ENCODE assay signal across 8 mouse cellular contexts in the genomic region with DNA sequence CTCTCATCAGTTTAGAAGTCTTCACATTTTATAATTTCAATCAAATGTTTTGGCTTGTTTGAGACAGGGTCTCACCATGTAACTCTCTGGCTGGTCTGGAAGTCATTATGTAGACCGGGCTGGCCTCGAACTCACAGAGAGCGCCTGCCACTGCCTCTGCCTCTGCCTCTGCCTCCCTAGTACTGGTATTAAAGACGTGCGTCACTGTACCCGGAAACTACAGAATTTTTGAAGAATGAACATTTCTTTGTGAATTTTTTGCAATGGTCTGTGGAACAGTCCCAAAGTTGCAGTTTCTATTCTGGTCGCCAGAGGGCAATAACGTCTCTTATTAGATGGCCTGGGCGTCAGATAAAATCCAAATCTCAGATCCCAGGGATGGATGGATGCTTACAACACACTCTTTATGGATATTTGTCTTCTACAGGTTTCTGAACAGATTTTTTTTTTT. TPM values are rescaled to one million over a fixed set of nuclear protein-coding genes. Genes with fewer than 3 reads are reported as not detected.
DNase-seq lines count a peak whose midpoint lies in the region; ATAC-seq lines count a peak whose summit lies in the region.

No protein-coding gene starts in this region.

- H3K9me3 ChIP-seq in embryonic facial prominence, embryonic 12.5 days = no peaks in the 10 kb centered on the region
- no peaks in the 10 kb centered on the region for H3K9me3 ChIP-seq in heart, embryonic 12.5 days (replicated peaks)
- H3K9me3 ChIP-seq in liver, embryonic 13.5 days (replicated peaks) = no peaks in the 10 kb centered on the region
- no peaks in the 10 kb centered on the region for H3K9me3 ChIP-seq in neural tube, embryonic 12.5 days

- peak overlapping the region; percentile 96 for H3K27ac ChIP-seq in embryonic facial prominence, embryonic 12.5 days
- H3K27ac ChIP-seq in heart, embryonic 12.5 days (ENCODE audit: poor library complexity, severe bottlenecking) = peak overlapping the region; percentile 91
- H3K27ac ChIP-seq in liver, embryonic 13.5 days = peak overlapping the region; percentile 86
- no peak overlapping the region for H3K27ac ChIP-seq in neural tube, embryonic 12.5 days

- H3K4me3 ChIP-seq in embryonic facial prominence, embryonic 12.5 days = peak overlapping the region; percentile 78
- peak overlapping the region; percentile 81 for H3K4me3 ChIP-seq in heart, embryonic 12.5 days
- H3K4me3 ChIP-seq in liver, embryonic 13.5 days (replicated peaks) = peak overlapping the region; percentile 73
- H3K4me3 ChIP-seq in neural tube, embryonic 12.5 days = peak overlapping the region; percentile 69

- ATAC-seq in embryonic facial prominence, embryonic 12.5 days (ENCODE audit: insufficient number of reproducible peaks, insufficient read depth, low FRiP score, low TSS enrichment) = no peak
- ATAC-seq in heart, embryonic 12.5 days (ENCODE audit: insufficient number of reproducible peaks, low FRiP score) = no peak
- peak; percentile 1; the same call in 1 of the 2 replicates for ATAC-seq in liver, embryonic 13.5 days (ENCODE audit: low read depth)
- ATAC-seq in neural tube, embryonic 12.5 days (ENCODE audit: low FRiP score, low read depth) = 0 out of 2 replicates have a peak, but pooled peaks have one; percentile 0

- peaks cover 41% of the 10 kb centered on the region for H3K4me1 ChIP-seq in embryonic facial prominence, embryonic 12.5 days
- peaks cover 57% of the 10 kb centered on the region for H3K4me1 ChIP-seq in heart, embryonic 12.5 days (replicated peaks)
- peaks cover 78% of the 10 kb centered on the region for H3K4me1 ChIP-seq in liver, embryonic 13.5 days (replicated peaks)
- H3K4me1 ChIP-seq in neural tube, embryonic 12.5 days = peaks cover 58% of the 10 kb centered on the region

- H3K27me3 ChIP-seq in embryonic facial prominence, embryonic 12.5 days = no peaks in the 10 kb centered on the region
- H3K27me3 ChIP-seq in heart, embryonic 12.5 days (replicated peaks) = no peaks in the 10 kb centered on the region
- peaks cover 18% of the 10 kb centered on the region; the same call in 1 of the 2 replicates for H3K27me3 ChIP-seq in liver, embryonic 13.5 days
- peaks cover 7% of the 10 kb centered on the region; the same call in 1 of the 2 replicates for H3K27me3 ChIP-seq in neural tube, embryonic 12.5 days (replicated peaks)

- H3K9ac ChIP-seq in embryonic facial prominence, embryonic 12.5 days = 0 out of 2 replicates have a peak overlapping the region, but pooled peaks have one; percentile 22
- H3K9ac ChIP-seq in heart, embryonic 12.5 days = peak overlapping the region; percentile 66
- peak overlapping the region; percentile 71 for H3K9ac ChIP-seq in liver, embryonic 13.5 days
- no peak overlapping the region for H3K9ac ChIP-seq in neural tube, embryonic 12.5 days

- peak overlapping the region; percentile 40 for H3K4me2 ChIP-seq in embryonic facial prominence, embryonic 12.5 days (replicated peaks)
- peak overlapping the region; percentile 62 for H3K4me2 ChIP-seq in heart, embryonic 12.5 days
- peak overlapping the region; percentile 98 for H3K4me2 ChIP-seq in liver, embryonic 13.5 days
- peak overlapping the region; percentile 90 for H3K4me2 ChIP-seq in neural tube, embryonic 12.5 days (replicated peaks)

- under 1% methylated on average over 9 of the region's 9 CpGs for WGBS in embryonic facial prominence, embryonic 12.5 days
- under 1% methylated on average over 9 of the region's 9 CpGs for WGBS in heart, embryonic 12.5 days
- WGBS in liver, embryonic 13.5 days (ENCODE audit: insufficient replicate concordance) = 1% methylated on average over 9 of the region's 9 CpGs
- WGBS in neural tube, embryonic 12.5 days = under 1% methylated on average over 9 of the region's 9 CpGs

- H3K36me3 ChIP-seq in embryonic facial prominence, embryonic 12.5 days = peaks cover 31% of the 10 kb centered on the region
- peaks cover 28% of the 10 kb centered on the region for H3K36me3 ChIP-seq in heart, embryonic 12.5 days
- peaks cover 16% of the 10 kb centered on the region for H3K36me3 ChIP-seq in liver, embryonic 13.5 days
- peaks cover 18% of the 10 kb centered on the region for H3K36me3 ChIP-seq in neural tube, embryonic 12.5 days

- DNase-seq in B cell, adult 2 months = peak; percentile 88 to 89
- peak; percentile 78 for DNase-seq in adrenal gland, adult 2 months
- peak; percentile 91 for DNase-seq in kidney, postnatal 10 days
- peak; percentile 65 for DNase-seq in liver, embryonic 13.5 days
- DNase-seq in testis, postnatal 14 days (ENCODE audit: low spot score) = peak; percentile 68

RNA-seq across cellular contexts. Expression of a gene that starts 0.8 kb away (rescaled TPM):
- 10 to 100 TPM; 14.9 to 15.6 TPM for total RNA-seq in adrenal gland, adult 2 months (2021)
- polyA plus RNA-seq in adrenal gland, adult 2 months (2012; rRNA removed) = 22.5 and 23.2 TPM in 2 replicates
- polyA plus RNA-seq in embryonic facial prominence, embryonic 12.5 days (2016; fragmentation: Nextera tagmentation; extraction: Ambion mirVana) = 114 and 121 TPM in 2 replicates
- polyA plus RNA-seq in heart, embryonic 12.5 days (2016; fragmentation: Nextera tagmentation; extraction: Ambion mirVana) = 58.0 and 65.3 TPM in 2 replicates
- 4.9 and 5.0 TPM in 2 replicates for polyA plus RNA-seq in liver, embryonic 13.5 days (2015; fragmentation: Nextera tagmentation; extraction: Ambion mirVana)
- polyA plus RNA-seq in neural tube, embryonic 12.5 days (2016; fragmentation: Nextera tagmentation; extraction: Ambion mirVana) = 58.9 and 63.3 TPM in 2 replicates

RNA-seq across cellular contexts. Expression of a gene that starts 6.9 kb away (rescaled TPM):
- total RNA-seq in adrenal gland, adult 2 months (2021) = 10 to 100 TPM; 16.3 to 19.4 TPM
- polyA plus RNA-seq in adrenal gland, adult 2 months (2012; rRNA removed) = 25.9 and 32.3 TPM in 2 replicates
- polyA plus RNA-seq in embryonic facial prominence, embryonic 12.5 days (2016; fragmentation: Nextera tagmentation; extraction: Ambion mirVana) = 7.8 and 8.6 TPM in 2 replicates
- polyA plus RNA-seq in heart, embryonic 12.5 days (2016; fragmentation: Nextera tagmentation; extraction: Ambion mirVana) = 15.9 and 16.5 TPM in 2 replicates
- polyA plus RNA-seq in liver, embryonic 13.5 days (2015; fragmentation: Nextera tagmentation; extraction: Ambion mirVana) = 4.7 and 6.3 TPM in 2 replicates
- 5.6 and 6.5 TPM in 2 replicates for polyA plus RNA-seq in neural tube, embryonic 12.5 days (2016; fragmentation: Nextera tagmentation; extraction: Ambion mirVana)

RNA-seq across cellular contexts. Expression of a gene that starts 19.4 kb away (rescaled TPM):
- 10 to 100 TPM; 39.6 to 49.7 TPM for total RNA-seq in adrenal gland, adult 2 months (2021)
- polyA plus RNA-seq in adrenal gland, adult 2 months (2012; rRNA removed) = 72.1 and 88.5 TPM in 2 replicates
- 51.1 and 52.0 TPM in 2 replicates for polyA plus RNA-seq in embryonic facial prominence, embryonic 12.5 days (2016; fragmentation: Nextera tagmentation; extraction: Ambion mirVana)
- polyA plus RNA-seq in heart, embryonic 12.5 days (2016; fragmentation: Nextera tagmentation; extraction: Ambion mirVana) = 45.4 and 46.5 TPM in 2 replicates
- 28.1 and 31.8 TPM in 2 replicates for polyA plus RNA-seq in liver, embryonic 13.5 days (2015; fragmentation: Nextera tagmentation; extraction: Ambion mirVana)
- 42.9 and 43.9 TPM in 2 replicates for polyA plus RNA-seq in neural tube, embryonic 12.5 days (2016; fragmentation: Nextera tagmentation; extraction: Ambion mirVana)

RNA-seq across cellular contexts. Expression of a gene that starts 19.6 kb away (rescaled TPM):
- 100 to 1,000 TPM in 1 of 2 experiments, 10 to 100 TPM in 1; 73.4 to 104 TPM for total RNA-seq in adrenal gland, adult 2 months (2021)
- 323 and 399 TPM in 2 replicates for polyA plus RNA-seq in adrenal gland, adult 2 months (2012; rRNA removed)
- 82.2 and 85.5 TPM in 2 replicates for polyA plus RNA-seq in embryonic facial prominence, embryonic 12.5 days (2016; fragmentation: Nextera tagmentation; extraction: Ambion mirVana)
- 68.5 and 70.4 TPM in 2 replicates for polyA plus RNA-seq in heart, embryonic 12.5 days (2016; fragmentation: Nextera tagmentation; extraction: Ambion mirVana)
- polyA plus RNA-seq in liver, embryonic 13.5 days (2015; fragmentation: Nextera tagmentation; extraction: Ambion mirVana) = 30.7 and 33.4 TPM in 2 replicates
- polyA plus RNA-seq in neural tube, embryonic 12.5 days (2016; fragmentation: Nextera tagmentation; extraction: Ambion mirVana) = 85.3 and 87.8 TPM in 2 replicates

RNA-seq across cellular contexts. Expression of a gene that starts 22.7 kb away (rescaled TPM):
- total RNA-seq in adrenal gland, adult 2 months (2021) = 1,000 to 10,000 TPM in 1 of 2 experiments, 100 to 1,000 TPM in 1; 895 to 1,085 TPM
- polyA plus RNA-seq in adrenal gland, adult 2 months (2012; rRNA removed) = 555 and 709 TPM in 2 replicates
- polyA plus RNA-seq in embryonic facial prominence, embryonic 12.5 days (2016; fragmentation: Nextera tagmentation; extraction: Ambion mirVana) = 836 and 855 TPM in 2 replicates
- 629 and 630 TPM in 2 replicates for polyA plus RNA-seq in heart, embryonic 12.5 days (2016; fragmentation: Nextera tagmentation; extraction: Ambion mirVana)
- 937 and 964 TPM in 2 replicates for polyA plus RNA-seq in liver, embryonic 13.5 days (2015; fragmentation: Nextera tagmentation; extraction: Ambion mirVana)
- 540 and 574 TPM in 2 replicates for polyA plus RNA-seq in neural tube, embryonic 12.5 days (2016; fragmentation: Nextera tagmentation; extraction: Ambion mirVana)

Comparison
In these comparisons a context has a peak if more than half of its experiments do, and no peak if none do; other contexts are left out.
1. ATAC-seq: peak in liver, embryonic 13.5 days (single experiment) and neural tube, embryonic 12.5 days (single experiment); none in embryonic facial prominence, embryonic 12.5 days (single experiment) and heart, embryonic 12.5 days (single experiment).
2. H3K4me2 ChIP-seq: peak in every context shown above with its lines; median percentile 98 in liver, embryonic 13.5 days; 90 in neural tube, embryonic 12.5 days; 62 in heart, embryonic 12.5 days; 40 in embryonic facial prominence, embryonic 12.5 days.
3. Peak in every context shown above with its lines, with median percentiles within 50 percentile points of each other: DNase-seq and H3K4me3 ChIP-seq.